Mouse (Mus musculus): ENCODE measurements around the gene Trpc4.

The Trpc4 gene

GRCm38 (mm10) chr3:54269180-54269579 lies 113.3 kb downstream of the Trpc4 start:
- no peak for DNase-seq (ENCODE audit: inconsistent ontology term)

GRCm38 (mm10) chr3:54274651-54275050 lies 118.8 kb downstream of the Trpc4 start:
- no peak for DNase-seq (ENCODE audit: inconsistent ontology term)

DNA sequence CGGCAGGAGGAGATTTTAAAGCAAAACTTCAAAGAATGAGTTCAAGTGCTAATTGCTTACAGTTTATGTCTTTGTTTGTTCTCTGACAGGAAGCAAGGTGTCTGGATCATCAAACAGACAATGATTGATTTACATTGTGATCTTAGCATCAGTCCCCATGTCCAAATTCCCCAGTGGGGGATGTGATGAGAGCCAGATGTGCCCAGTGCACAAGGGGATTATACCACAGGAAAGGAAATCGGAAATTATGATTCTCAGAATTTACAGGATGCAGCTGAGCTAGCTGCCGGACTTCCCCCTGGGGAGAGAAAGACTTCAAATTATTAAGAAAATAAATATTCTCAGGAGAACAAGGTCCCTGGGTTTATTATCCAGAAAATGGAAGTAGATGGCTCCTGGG lies 133.9 kb downstream of the Trpc4 start:
- DNase-seq (ENCODE audit: inconsistent ontology term): no peak

GRCm38 (mm10) chr3:54310604-54311003 lies 154.8 kb downstream of the Trpc4 start:
- DNase-seq (ENCODE audit: inconsistent ontology term): no peak

- DNase-seq (ENCODE audit: inconsistent ontology term): no peak
Measured at GRCm38 (mm10) chr3:54314055-54314454, 158.2 kb downstream of the Trpc4 start.

DNA sequence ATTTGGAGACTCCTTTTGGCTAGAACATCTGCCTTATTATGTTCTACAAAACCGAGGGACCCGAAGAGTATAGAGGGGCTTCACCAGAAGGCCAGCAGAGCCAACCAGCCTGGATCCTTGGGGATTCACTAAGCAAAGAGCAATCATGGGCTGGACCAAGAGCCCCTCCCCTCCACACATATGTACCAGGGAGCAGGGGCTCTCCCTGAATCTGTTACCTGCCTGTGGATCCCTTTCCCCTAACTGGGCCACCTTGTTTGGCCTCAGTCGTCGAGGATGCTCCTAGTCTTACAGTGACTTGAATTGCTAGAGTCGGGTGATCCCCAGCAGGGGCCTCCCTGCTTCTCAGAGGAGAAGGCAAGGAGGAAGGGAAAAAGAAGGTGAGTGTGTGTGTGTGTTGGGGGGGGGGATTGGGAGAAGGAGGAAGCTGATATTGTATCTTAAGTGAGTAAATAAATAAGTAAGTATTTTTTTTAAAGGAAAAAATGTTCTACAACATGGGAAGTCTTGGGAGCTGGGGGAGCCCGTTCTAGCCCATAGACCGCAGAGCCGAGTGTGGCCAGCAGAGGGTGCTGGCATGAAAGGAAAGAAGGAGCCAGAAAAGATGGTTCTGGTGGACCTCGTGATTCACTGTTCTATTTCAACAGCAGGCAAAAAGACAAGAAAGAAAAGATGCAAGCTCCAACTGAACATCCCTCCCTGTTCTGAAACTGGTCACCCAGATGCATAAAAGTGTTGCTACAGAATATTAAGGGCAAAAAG lies 197.2 kb downstream of the Trpc4 start:
- peak; percentile 51 for DNase-seq (ENCODE audit: inconsistent ontology term)

GRCm38 (mm10) chr3:54357561-54357960 lies 201.7 kb downstream of the Trpc4 start:
- DNase-seq (ENCODE audit: inconsistent ontology term): peak; percentile 34

GRCm38 (mm10) chr3:54358463-54359189 lies 202.8 kb downstream of the Trpc4 start:
- DNase-seq (ENCODE audit: inconsistent ontology term): peak; percentile 43

GRCm38 (mm10) chr3:54360897-54361296 lies 205.1 kb downstream of the Trpc4 start, which contains the start of gene Postn:
Gene Postn (plus strand): TSS chr3:54361109.
- no peak for DNase-seq (ENCODE audit: inconsistent ontology term)

DNA sequence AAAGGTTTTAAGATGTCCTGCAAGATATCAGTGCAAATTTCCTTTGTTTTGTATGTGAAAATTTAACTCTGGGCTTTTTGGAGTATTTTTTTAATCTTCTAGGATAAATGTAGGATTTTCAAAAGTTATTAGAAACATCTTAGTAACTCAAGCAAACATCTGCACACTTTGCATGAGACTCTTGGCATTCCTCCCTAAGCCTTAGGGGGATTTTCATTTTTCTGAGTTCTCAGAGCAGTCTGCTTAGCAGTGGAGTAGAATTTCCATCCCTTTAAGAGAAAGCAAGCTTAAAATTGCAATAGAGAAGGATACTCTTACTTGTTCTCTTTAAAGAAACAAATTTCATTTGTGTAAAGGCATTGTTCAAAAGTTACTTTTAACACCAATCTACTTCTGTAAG lies 205.8 kb downstream of the Trpc4 start:
- DNase-seq (ENCODE audit: inconsistent ontology term): no peak
